Mouse (Mus musculus) C2C12 (cell line): Measurements from ENCODE around the gene Gfra1. TPM values are rescaled to one million over a fixed set of nuclear protein-coding genes. Genes with fewer than 3 reads are reported as not detected.

Source experiments
- H3K27me3 ChIP-seq: one replicate; pipeline ENCODE4 v1.6.1; 2011; ENCODE audit not compliant: control insufficient read depth, insufficient read depth, insufficient read length
- H3K36me3 ChIP-seq: one replicate; pipeline ENCODE4 v1.6.1; 2011; ENCODE audit not compliant: control insufficient read depth, insufficient read depth
- H3K4me3 ChIP-seq: one replicate; pipeline ENCODE4 v1.5.1; 2011; ENCODE audit warnings: mild to moderate bottlenecking, control low read depth; ENCODE audit not compliant: poor library complexity, insufficient read depth, severe bottlenecking
- H3K79me2 ChIP-seq: one replicate; pipeline ENCODE4 v1.6.1; 2011; ENCODE audit not compliant: control insufficient read depth, insufficient read depth
- H3K79me3 ChIP-seq: one replicate; pipeline ENCODE4 v1.6.1; 2011; ENCODE audit warnings: low read depth, control low read depth
- H3ac ChIP-seq: one replicate; pipeline ENCODE3; 2011; ENCODE audit warnings: low read depth; ENCODE audit not compliant: control insufficient read depth, insufficient read length
- CEBPB ChIP-seq: IDR thresholded peaks from one replicate; pipeline ENCODE4 v1.6.1; 2011; ENCODE audit warnings: low read depth, mild to moderate bottlenecking, control low read depth, moderate library complexity
- CTCF ChIP-seq: IDR thresholded peaks from one replicate; pipeline ENCODE4 v1.5.1; 2011; ENCODE audit not compliant: control insufficient read depth, insufficient read depth, insufficient read length
- FOSL1 ChIP-seq: IDR thresholded peaks from one replicate; pipeline ENCODE4 v1.8.0; 2011; ENCODE audit warnings: mild to moderate bottlenecking, low read length; ENCODE audit not compliant: poor library complexity, insufficient read depth, severe bottlenecking
- MAX ChIP-seq: IDR thresholded peaks from one replicate; pipeline ENCODE4 v1.6.1; 2011; ENCODE audit warnings: mild to moderate bottlenecking, control low read depth
- MYOD1 ChIP-seq: IDR thresholded peaks from one replicate; pipeline ENCODE4 v1.6.1; 2011; ENCODE audit warnings: low read depth; ENCODE audit not compliant: control insufficient read depth, insufficient read length
- MYOG ChIP-seq: IDR thresholded peaks from one replicate; pipeline ENCODE4 v1.6.1; 2011; ENCODE audit not compliant: control insufficient read depth, insufficient read length; ENCODE audit errors: extremely low read depth
- USF1 ChIP-seq: IDR thresholded peaks from one replicate; pipeline ENCODE4 v1.6.1; 2011; ENCODE audit warnings: low read depth, mild to moderate bottlenecking, control low read depth, moderate library complexity
- polyA plus RNA-seq: library from polyadenylated mRNA; unstranded; fragments of >200 nt; fragmentation: generic; extraction: Trizol; gene quantifications from one replicate; pipeline ENCODE4 v1.2.1, GENCODE M21; 2012; ENCODE audit warnings: missing spikeins

The Gfra1 gene
- polyA plus RNA-seq, 1 experiment: 16.8 TPM

DNA sequence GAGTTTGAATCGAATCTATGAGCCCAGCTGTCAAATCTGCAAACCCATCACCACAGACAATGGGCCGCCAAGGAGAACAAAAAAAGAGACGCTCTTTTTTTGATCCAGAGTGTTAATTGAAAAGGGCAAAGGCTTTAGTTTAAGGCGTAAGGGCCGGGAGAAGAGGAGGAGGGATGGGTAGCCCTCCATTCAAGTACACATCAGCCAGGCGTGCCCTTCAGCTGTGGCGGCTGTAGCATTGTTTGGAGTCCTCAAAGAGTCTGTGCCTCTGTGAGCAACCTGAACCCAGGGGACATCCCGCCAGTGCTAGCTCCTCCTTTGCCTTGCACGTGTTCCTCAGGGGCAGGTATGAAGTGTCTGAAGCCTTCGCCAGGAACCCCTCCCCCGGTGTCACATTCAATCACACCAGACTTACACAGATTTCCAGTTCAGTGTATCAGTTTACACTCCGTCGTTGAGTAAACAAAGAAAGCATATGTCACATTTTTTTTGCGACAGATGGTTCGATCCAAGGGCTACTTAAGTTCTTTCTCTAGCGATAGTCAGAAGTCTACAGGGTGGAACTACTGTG is 867 bp upstream of the Gfra1 start:
- H3K79me2 ChIP-seq: no peaks in the 10 kb centered on the region
- H3K4me3 ChIP-seq: no peak overlapping the region
- no peak for TF ChIP-seq FOSL1
- TF ChIP-seq MAX: no peak
- TF ChIP-seq MYOD1: no peak
- no peak for TF ChIP-seq MYOG
- no peak for TF ChIP-seq CEBPB
- TF ChIP-seq CTCF: no peak
- no peaks in the 10 kb centered on the region for H3K79me3 ChIP-seq
- H3K36me3 ChIP-seq: no peaks in the 10 kb centered on the region
- H3K27me3 ChIP-seq: no peaks in the 10 kb centered on the region
- no peak overlapping the region for H3ac ChIP-seq

GRCm38 (mm10) chr19:58455061-58455495 is 631 bp downstream of the Gfra1 start:
- no peaks in the 10 kb centered on the region for H3K27me3 ChIP-seq
- TF ChIP-seq CEBPB (no peak), CTCF (peak; percentile 48), MYOD1 (peak; percentile 26), MAX (no peak)
- H3ac ChIP-seq: peak overlapping the region; percentile 71
- peak overlapping the region; percentile 22 for H3K4me3 ChIP-seq
- no peaks in the 10 kb centered on the region for H3K79me3 ChIP-seq
- no peaks in the 10 kb centered on the region for H3K79me2 ChIP-seq
- no peaks in the 10 kb centered on the region for H3K36me3 ChIP-seq

DNA sequence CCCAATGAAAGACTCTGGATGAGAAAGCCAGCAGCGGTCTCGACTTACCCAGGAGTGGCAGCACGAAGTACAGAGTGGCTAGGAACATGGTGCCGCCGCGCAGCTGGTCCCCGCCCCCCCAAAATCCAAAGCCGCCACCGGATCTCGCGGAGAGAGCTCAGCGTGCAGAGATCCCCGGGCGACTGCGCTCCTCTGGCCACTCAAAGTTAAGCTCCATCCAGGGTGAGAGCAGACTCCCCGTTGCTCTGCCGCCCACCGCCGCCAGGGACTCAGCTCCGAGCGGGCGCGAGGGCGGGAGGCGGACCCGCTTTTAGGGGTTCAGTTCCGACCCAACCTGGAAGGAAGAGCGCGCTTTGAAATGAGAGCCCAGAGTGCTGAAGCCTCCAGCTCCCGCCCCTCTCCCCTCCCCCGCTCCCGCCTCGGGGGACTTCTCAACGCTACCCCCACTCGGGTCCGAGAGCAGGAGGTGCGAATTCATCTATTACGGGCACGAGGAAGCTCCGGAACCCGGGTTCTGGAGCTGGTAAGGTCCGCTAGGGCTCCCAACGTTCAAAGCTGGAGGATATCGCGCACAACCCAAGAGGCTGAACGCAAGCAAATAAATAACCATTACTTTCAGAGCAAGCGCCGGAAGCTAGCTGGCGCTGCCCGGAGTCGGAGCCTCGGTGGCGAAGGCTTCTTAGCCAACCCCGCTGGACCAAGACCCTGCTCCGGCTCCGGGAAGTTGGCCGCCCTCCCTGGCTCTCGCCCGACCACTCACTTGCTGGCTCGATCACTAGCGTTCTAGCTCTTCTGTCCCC is 1.2 kb downstream of the Gfra1 start:
- TF ChIP-seq USF1 (no peak), MAX (no peak), CTCF (no peak), FOSL1 (no peak), CEBPB (no peak), MYOG (no peak), MYOD1 (no peak)
- H3K4me3 ChIP-seq: peak overlapping the region; percentile 22
- no peaks in the 10 kb centered on the region for H3K36me3 ChIP-seq
- H3K27me3 ChIP-seq: no peaks in the 10 kb centered on the region
- H3K79me2 ChIP-seq: no peaks in the 10 kb centered on the region
- peak overlapping the region; percentile 71 for H3ac ChIP-seq
- no peaks in the 10 kb centered on the region for H3K79me3 ChIP-seq

DNA sequence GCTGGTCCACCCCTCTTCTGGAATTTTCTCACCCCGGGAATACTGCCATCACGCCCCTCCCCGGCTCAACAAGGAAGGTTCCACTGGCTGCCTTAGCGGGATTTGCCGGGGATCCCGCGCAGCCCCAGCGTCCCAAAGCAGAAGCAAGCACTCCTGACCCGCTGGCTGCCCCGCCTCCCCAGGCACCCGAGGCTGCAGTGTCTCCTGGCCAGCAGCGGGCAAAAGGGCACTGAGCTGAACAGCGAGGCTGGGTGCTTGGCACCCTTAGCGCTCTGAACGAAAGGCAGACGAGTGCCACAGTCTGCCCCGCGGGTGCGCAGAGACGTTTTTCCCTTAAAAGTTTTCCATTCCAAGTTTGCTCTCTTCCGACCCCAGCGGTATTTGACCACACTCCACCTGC is 2.1 kb downstream of the Gfra1 start:
- no peaks in the 10 kb centered on the region for H3K79me2 ChIP-seq
- H3K27me3 ChIP-seq: no peaks in the 10 kb centered on the region
- no peak for TF ChIP-seq MYOG
- TF ChIP-seq USF1: no peak
- no peak for TF ChIP-seq FOSL1
- TF ChIP-seq CEBPB: no peak
- TF ChIP-seq CTCF: no peak
- no peak for TF ChIP-seq MAX
- no peak for TF ChIP-seq MYOD1
- no peaks in the 10 kb centered on the region for H3K36me3 ChIP-seq
- H3K4me3 ChIP-seq: peak overlapping the region; percentile 22
- H3K79me3 ChIP-seq: no peaks in the 10 kb centered on the region
- H3ac ChIP-seq: peak overlapping the region; percentile 1

- Histone ChIP-seq H3K79me3 (no peaks in the 10 kb centered on the region), H3ac (no peak overlapping the region), H3K79me2 (no peaks in the 10 kb centered on the region), H3K27me3 (no peaks in the 10 kb centered on the region), H3K4me3 (no peak overlapping the region), H3K36me3 (no peaks in the 10 kb centered on the region)
- TF ChIP-seq MYOD1: peak; percentile 76
- no peak for TF ChIP-seq CEBPB
- TF ChIP-seq MYOG: no peak
- TF ChIP-seq MAX: no peak
- TF ChIP-seq CTCF: no peak
These were observed 2.7 kb downstream of the Gfra1 start for GRCm38 (mm10) chr19:58452941-58453551.
